13 mouse cellular contexts compared by ENCODE assay signal in the genomic region with DNA sequence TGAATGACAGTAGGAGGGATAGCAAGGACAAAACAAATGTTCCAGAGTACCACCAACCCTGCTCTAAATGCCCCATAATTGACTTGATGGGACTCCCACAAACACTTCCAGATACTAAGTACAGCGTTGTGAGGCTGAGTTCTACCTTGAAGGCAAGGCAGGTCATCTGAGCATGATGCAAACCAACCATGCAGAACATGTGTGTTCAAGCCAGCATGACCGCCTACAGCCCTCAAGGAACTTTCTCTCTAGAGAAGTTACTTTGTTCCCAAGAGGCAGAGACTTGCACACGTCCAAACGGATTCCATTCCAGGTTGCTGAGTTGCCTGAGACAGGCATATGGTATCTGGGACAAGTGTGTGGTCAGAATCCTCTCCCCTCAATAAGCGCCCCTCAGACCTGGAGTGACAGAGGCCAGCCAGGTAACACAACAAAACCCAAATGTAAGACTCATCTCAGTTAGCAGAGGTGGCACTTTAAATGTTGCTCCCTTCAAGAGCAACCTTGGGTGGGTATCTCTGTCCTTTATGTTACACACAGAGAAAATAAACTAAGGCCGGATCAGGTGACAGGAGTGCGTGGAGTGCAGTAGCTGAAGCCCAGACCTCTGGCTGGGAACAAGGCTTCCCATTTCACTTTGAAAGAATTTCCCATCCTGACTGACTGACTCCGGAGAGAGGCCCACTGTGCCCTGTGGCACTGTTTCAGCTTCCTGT. TPM values are rescaled to one million over a fixed set of nuclear protein-coding genes. Genes with fewer than 3 reads are reported as not detected.
A peak's percentile ranks its signal among the peaks of the same experiment; 100 is the strongest.
DNase-seq lines count a peak whose midpoint lies in the region; ATAC-seq and TF ChIP-seq lines count a peak whose summit lies in the region.
"Had no signal": no experiment of that assay in that cellular context is flagged by ENCODE, and none has a peak within 500 bp of the region (broad histone marks: within the 10 kb centered on the region; RNA-seq: fewer than 3 reads in every experiment).

No protein-coding gene starts in this region.

- intact Hi-C loops in gastrocnemius, adult 2 months (cut with DNase I), result no loop called here

- H3K36me3 ChIP-seq in kidney, postnatal 0 days (ENCODE audit: insufficient read depth, low read length), result no peaks in the 10 kb centered on the region
- H3K36me3 ChIP-seq in forebrain, embryonic 16.5 days (ENCODE audit: control insufficient read depth, insufficient read depth), result no peaks in the 10 kb centered on the region
- H3K36me3 ChIP-seq: limb, embryonic 15.5 days had no signal

- ATAC-seq in kidney, postnatal 0 days (replicated peaks; ENCODE audit: low FRiP score, low read depth), result no peak
- ATAC-seq in forebrain, embryonic 16.5 days, result no peak
- ATAC-seq: intestine, embryonic 16.5 days had no signal

- H3K9me3 ChIP-seq in kidney, postnatal 0 days (replicated peaks; ENCODE audit: low read length), result no peaks in the 10 kb centered on the region
- no peaks in the 10 kb centered on the region for H3K9me3 ChIP-seq in forebrain, embryonic 16.5 days (ENCODE audit: control insufficient read depth, low read length)
- H3K9me3 ChIP-seq: limb, embryonic 15.5 days had no signal

- H3K4me3 ChIP-seq in gastrocnemius, adult 2 months, result no peak overlapping the region
- H3K4me3 ChIP-seq in kidney, postnatal 0 days (replicated peaks; ENCODE audit: low read depth, low read length), result no peak overlapping the region
- no peak overlapping the region for H3K4me3 ChIP-seq in forebrain, embryonic 16.5 days (replicated peaks; ENCODE audit: low read length)
- H3K4me3 ChIP-seq: heart, adult 2 months; limb, embryonic 15.5 days had no signal

- TF ChIP-seq CTCF in gastrocnemius, adult 2 months (IDR thresholded peaks at IDR 0.05), result no peak
- TF ChIP-seq CTCF in kidney, postnatal 0 days (IDR thresholded peaks at IDR 0.05; ENCODE audit: low read depth), result no peak

- H3K27ac ChIP-seq in gastrocnemius, adult 2 months, result peak overlapping the region; percentile 35; the same call in 1 of the 2 replicates
- peak overlapping the region; percentile 51; the same call in 1 of the 2 replicates for H3K27ac ChIP-seq in kidney, postnatal 0 days
- no peak overlapping the region for H3K27ac ChIP-seq in forebrain, embryonic 16.5 days (ENCODE audit: low read length)
- H3K27ac ChIP-seq: heart, adult 2 months; limb, embryonic 15.5 days had no signal

- WGBS in kidney, postnatal 0 days, result 46% methylated on average over 8 of the region's 8 CpGs
- 86% methylated on average over 8 of the region's 8 CpGs for WGBS in forebrain, embryonic 16.5 days

- H3K4me2 ChIP-seq in kidney, postnatal 0 days (ENCODE audit: low read length), result no peak overlapping the region
- no peak overlapping the region for H3K4me2 ChIP-seq in forebrain, embryonic 16.5 days (ENCODE audit: low read length)
- H3K4me2 ChIP-seq: limb, embryonic 15.5 days had no signal

- no peak overlapping the region for H3K9ac ChIP-seq in kidney, postnatal 0 days (ENCODE audit: low read depth, low read length)
- no peak overlapping the region for H3K9ac ChIP-seq in forebrain, embryonic 16.5 days (replicated peaks; ENCODE audit: low read depth, low read length)
- H3K9ac ChIP-seq: limb, embryonic 15.5 days had no signal

- no peaks in the 10 kb centered on the region for H3K27me3 ChIP-seq in kidney, postnatal 0 days (ENCODE audit: insufficient read depth, low read length)
- no peaks in the 10 kb centered on the region for H3K27me3 ChIP-seq in forebrain, embryonic 16.5 days (replicated peaks; ENCODE audit: control insufficient read depth, insufficient read depth, low read length)
- H3K27me3 ChIP-seq: limb, embryonic 15.5 days had no signal

- no peak for DNase-seq in gastrocnemius, adult 2 months
- DNase-seq in gastrocnemius, postnatal 25 days, result no peak
- peak; percentile 21 to 30 for DNase-seq in spleen, postnatal 36 days (ENCODE audit: low spot score in 2 of 2)
- DNase-seq in spleen, adult 18-20 months, result no peak
- peak; percentile 12 for DNase-seq in kidney, postnatal 0 days (ENCODE audit: low spot score)
- no peak for DNase-seq in urinary bladder, postnatal 36 days (ENCODE audit: low spot score in 2 of 2)
- DNase-seq in embryo, embryonic 10 days (ENCODE audit: low spot score), result no peak
- DNase-seq: cerebellum, adult 18-20 months; right cerebral cortex, postnatal 14 days had no signal

- peaks cover 6% of the 10 kb centered on the region; the same call in 1 of the 2 replicates for H3K4me1 ChIP-seq in kidney, postnatal 0 days (replicated peaks; ENCODE audit: insufficient read depth, low read length)
- H3K4me1 ChIP-seq in forebrain, embryonic 16.5 days (replicated peaks; ENCODE audit: control insufficient read depth, insufficient read depth, low read length), result no peaks in the 10 kb centered on the region

RNA-seq across cellular contexts. Expression of a gene that starts 6.0 kb away (rescaled TPM):
- total RNA-seq in gastrocnemius, adult 2 months (2021), result 10 to 100 TPM; 58.9 to 63.4 TPM
- 10 to 100 TPM; 45.3 to 50.6 TPM for total RNA-seq in gastrocnemius, postnatal 25 days (2021)
- polyA plus RNA-seq in kidney, postnatal 0 days (2015; fragmentation: Nextera tagmentation; extraction: Ambion mirVana), result 29.1 and 30.9 TPM in 2 replicates
- 32.5 and 36.2 TPM in 2 replicates for polyA plus RNA-seq in forebrain, embryonic 16.5 days (2015; fragmentation: Nextera tagmentation; extraction: Ambion mirVana)

RNA-seq across cellular contexts. Expression of a gene that starts 25.7 kb away (rescaled TPM):
- total RNA-seq in gastrocnemius, adult 2 months (2021), result 100 to 1,000 TPM; 215 to 256 TPM
- 100 to 1,000 TPM; 209 to 218 TPM for total RNA-seq in gastrocnemius, postnatal 25 days (2021)
- 490 and 535 TPM in 2 replicates for polyA plus RNA-seq in kidney, postnatal 0 days (2015; fragmentation: Nextera tagmentation; extraction: Ambion mirVana)
- polyA plus RNA-seq in forebrain, embryonic 16.5 days (2015; fragmentation: Nextera tagmentation; extraction: Ambion mirVana), result 281 and 302 TPM in 2 replicates

RNA-seq across cellular contexts. Expression of a gene that starts 40.5 kb away (rescaled TPM):
- 10 to 100 TPM; 23.3 to 28.5 TPM for total RNA-seq in gastrocnemius, adult 2 months (2021)
- 10 to 100 TPM; 22.0 to 22.6 TPM for total RNA-seq in gastrocnemius, postnatal 25 days (2021)
- 49.0 and 49.8 TPM in 2 replicates for polyA plus RNA-seq in kidney, postnatal 0 days (2015; fragmentation: Nextera tagmentation; extraction: Ambion mirVana)
- polyA plus RNA-seq in forebrain, embryonic 16.5 days (2015; fragmentation: Nextera tagmentation; extraction: Ambion mirVana), result 56.0 and 56.1 TPM in 2 replicates

RNA-seq across cellular contexts. Expression of a gene that starts 55.1 kb away (rescaled TPM):
- 10 to 100 TPM; 25.6 to 30.4 TPM for total RNA-seq in gastrocnemius, adult 2 months (2021)
- 10 to 100 TPM; 25.3 to 30.7 TPM for total RNA-seq in gastrocnemius, postnatal 25 days (2021)
- 117 and 123 TPM in 2 replicates for polyA plus RNA-seq in kidney, postnatal 0 days (2015; fragmentation: Nextera tagmentation; extraction: Ambion mirVana)
- polyA plus RNA-seq in forebrain, embryonic 16.5 days (2015; fragmentation: Nextera tagmentation; extraction: Ambion mirVana), result 169 and 197 TPM in 2 replicates

Comparison
In these comparisons a context has a peak if more than half of its experiments do, and no peak if none do; other contexts are left out.
1. DNase-seq: peak in spleen, postnatal 36 days (2 of 2) and kidney, postnatal 0 days (single experiment); none in gastrocnemius, adult 2 months (single experiment), gastrocnemius, postnatal 25 days (single experiment), spleen, adult 18-20 months (0 of 2), urinary bladder, postnatal 36 days (0 of 2) and embryo, embryonic 10 days (single experiment).